Mouse (Mus musculus) gastrocnemius, adult 2 months (tissue): ENCODE data around the gene Rassf4. TPM values are rescaled to one million over a fixed set of nuclear protein-coding genes. Genes with fewer than 3 reads are reported as not detected.

Experiments
- DNase-seq: peaks from one replicate; pipeline ENCODE4 v3.0.0; 2022
- H3K27ac ChIP-seq: fragments of 200-600 bp; 2 replicates; pipeline ENCODE4 v1.8.1; 2022; ENCODE audit warnings: mild to moderate bottlenecking
- H3K4me3 ChIP-seq: fragments of 200-600 bp; 2 replicates; pipeline ENCODE4 v1.8.1; 2022; ENCODE audit warnings: mild to moderate bottlenecking, moderate library complexity
- CTCF ChIP-seq: fragments of 200-600 bp; IDR thresholded peaks from 2 replicates; pipeline ENCODE4 v1.8.1; 2022; ENCODE audit warnings: antibody characterized with exemption, mild to moderate bottlenecking, moderate library complexity
- intact Hi-C: fragments of 180-260 bp; cut with DNase I; formaldehyde crosslinking; loops from one replicate; pipeline ENCODE4 v1.15.1; 2025
- total RNA-seq, 2 experiments: library from RNA; stranded (reverse); gene quantifications; 2 replicates each; pipeline ENCODE4 v1.2.3; 2021

The Rassf4 gene
- total RNA-seq, 2 experiments from 2014 or later = 1.7 to 2.3 TPM

DNA sequence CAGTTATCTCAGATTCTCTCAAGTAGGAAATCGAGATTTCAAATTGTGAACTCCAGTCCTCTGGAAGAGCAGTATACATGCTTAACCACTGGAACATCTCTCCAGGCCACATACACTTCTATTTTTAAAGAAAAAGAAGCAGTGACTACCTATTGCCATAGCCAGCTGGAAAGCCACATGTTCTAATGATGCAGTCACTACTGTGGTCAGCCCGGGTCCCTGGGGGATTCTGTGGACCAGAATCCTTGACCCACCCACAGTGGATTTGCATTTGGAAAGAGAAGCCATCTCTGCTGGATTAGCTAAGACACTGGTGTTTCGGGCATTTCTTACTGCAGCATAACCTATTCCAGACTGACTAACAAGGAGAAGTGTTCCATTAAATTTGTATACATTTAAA lies 6.4 kb downstream of the Rassf4 start:
- Histone ChIP-seq H3K27ac (no peak overlapping the region), H3K4me3 (no peak overlapping the region)
- intact Hi-C loops = no loop called here
- TF ChIP-seq CTCF = no peak
- no peak for DNase-seq

DNA sequence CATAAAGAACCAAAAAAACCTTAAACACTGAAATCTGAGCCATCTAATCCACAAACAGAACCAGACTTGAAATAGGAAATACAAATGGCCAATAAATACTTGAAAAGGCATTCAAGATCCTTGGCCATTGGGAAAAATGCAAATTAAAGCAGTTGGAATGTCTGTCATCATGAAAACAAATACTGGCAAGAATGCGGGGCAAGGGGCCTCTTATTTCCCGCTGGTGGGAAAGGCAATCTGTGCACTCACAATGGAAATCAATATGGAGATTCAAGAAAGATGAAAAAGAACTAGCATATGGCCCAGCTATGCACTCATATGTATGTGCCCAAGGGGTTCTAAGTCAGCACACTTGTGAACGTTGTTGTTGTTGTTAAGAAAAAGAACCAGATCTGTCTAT lies 6.9 kb downstream of the Rassf4 start:
- Histone ChIP-seq H3K4me3 (no peak overlapping the region), H3K27ac (no peak overlapping the region)
- no peak for DNase-seq
- intact Hi-C loops = no loop called here
- TF ChIP-seq CTCF = no peak

DNA sequence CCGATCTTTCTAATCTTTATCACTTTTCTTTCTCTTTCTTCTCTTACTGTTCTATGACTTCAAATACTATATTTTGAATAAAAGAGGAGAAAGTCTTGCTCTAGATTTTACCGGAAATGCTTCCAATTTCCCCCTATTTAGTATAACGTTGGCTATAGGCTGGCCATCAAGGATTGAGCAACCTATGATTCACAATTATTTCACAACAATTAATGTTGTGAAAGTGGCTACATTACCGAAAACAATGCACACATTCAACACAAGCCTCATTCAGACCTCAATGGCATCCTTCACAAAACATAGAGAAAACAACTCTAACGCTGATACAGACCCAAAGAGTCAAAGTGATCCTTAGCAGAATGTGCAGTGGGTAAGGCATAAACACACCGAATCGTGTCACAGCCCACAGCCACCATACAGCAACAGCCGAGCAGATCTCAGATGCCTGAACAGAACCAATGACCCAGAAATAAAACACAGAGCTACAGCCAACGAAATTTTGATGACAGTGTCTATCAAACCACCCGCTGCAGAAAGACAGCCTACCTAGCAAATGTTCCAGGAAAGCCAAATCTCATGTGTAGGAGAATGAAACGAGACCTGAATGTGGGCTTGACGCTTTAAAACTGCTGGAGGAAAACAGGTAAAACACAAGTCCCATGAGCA lies 7.5 kb downstream of the Rassf4 start:
- H3K27ac ChIP-seq = no peak overlapping the region
- TF ChIP-seq CTCF = no peak
- no peak overlapping the region for H3K4me3 ChIP-seq
- intact Hi-C loops = no loop called here
- DNase-seq = no peak

DNA sequence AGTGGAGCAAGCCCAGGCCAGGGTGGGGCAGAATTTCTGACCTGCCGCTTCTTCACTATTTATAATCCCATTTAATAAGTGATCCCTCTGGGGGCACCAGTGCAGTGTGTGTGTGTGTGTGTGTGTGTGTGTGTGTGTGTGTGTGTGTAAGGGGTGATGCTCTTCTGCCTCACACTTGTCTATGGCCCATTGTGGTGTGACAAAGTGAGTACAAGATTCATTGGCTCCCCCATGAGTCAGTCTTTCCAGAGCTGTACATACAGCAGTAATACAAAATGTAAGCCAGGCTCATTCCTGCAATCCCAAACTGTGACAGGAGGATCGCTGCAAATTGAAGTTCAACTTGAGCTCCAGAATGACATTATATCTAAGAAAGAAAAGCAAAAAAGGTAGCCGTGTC lies 8.9 kb downstream of the Rassf4 start:
- Histone ChIP-seq H3K27ac (no peak overlapping the region), H3K4me3 (no peak overlapping the region)
- DNase-seq = no peak
- intact Hi-C loops = no loop called here
- no peak for TF ChIP-seq CTCF

DNA sequence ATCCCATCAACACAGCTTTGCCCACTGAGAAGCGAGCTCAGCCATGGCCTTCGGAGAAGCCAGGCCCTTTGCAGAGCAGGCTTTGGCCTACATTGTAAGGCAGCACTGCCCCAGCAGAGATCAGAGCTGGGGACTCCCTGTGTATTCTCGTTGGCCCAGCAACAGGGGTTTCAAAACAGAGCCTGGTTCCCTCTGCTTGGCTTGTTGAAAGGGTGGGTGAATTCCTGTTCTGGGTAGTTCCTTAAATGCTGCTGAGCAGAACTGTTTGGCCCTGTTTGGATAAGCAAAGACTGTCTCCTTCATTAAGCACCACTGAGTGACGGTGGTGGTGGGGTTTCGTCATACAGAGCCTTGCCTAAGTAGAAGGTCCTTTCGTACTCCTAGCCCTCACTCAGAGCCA lies 9.7 kb downstream of the Rassf4 start:
- TF ChIP-seq CTCF = no peak
- Histone ChIP-seq H3K27ac (no peak overlapping the region), H3K4me3 (no peak overlapping the region)
- intact Hi-C loops = no loop called here
- no peak for DNase-seq

DNA sequence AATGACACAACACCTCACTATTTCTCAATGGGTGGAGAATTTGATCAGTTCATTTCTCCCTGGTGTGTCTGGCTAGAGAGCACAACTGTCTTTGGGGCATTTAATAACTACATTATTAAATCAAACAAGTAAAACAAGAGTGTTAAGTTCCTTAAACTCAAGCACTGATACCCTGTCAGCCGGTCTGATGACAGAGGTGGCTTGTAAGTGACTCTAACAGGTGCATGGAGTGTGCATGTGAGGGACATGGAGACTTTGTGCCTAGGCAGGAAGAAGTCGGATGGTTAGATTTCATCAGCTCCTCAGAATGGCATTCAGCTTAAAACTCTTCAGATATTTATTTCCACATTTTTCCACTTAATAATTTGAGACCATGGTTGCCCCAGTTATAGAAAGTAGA lies 10.4 kb downstream of the Rassf4 start:
- no peak for DNase-seq
- no peak overlapping the region for H3K27ac ChIP-seq
- TF ChIP-seq CTCF = no peak
- intact Hi-C loops = no loop called here
- H3K4me3 ChIP-seq = no peak overlapping the region

DNA sequence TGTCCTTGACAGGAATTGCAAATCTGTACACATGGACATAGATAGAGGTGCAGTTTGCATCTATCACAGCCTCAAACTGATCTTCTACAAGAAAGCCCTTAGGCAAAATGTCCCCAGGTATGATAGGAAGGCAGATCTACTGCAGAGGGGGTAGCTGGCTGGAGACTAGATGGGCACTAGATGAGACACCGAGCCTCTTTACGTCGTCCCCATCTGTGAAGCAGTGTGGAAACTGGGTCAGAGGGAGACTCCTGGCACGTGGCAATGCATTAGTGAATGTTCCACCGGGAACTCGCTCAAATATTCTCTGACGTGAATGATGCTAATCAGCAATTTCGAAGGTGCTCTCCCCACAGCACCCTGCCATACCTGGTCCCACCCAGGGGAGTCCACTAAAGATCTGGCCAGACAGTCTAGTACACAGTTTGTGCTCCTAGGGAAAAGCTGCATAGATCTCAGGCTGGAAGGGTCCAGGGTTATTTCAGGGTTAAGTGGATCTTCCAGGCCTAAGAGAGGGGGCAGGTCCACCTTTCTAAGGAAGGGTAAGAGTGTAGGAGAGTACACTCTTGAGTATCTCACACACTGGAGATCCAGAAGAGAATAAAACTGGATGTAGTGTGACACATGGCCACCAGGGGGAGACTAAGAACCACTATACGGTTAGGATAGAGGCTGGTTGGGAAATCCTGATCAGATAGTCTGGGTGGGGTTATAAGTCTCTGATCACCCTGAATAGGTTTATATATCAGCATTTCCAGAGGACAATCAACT lies 19.9 kb downstream of the Rassf4 start:
- intact Hi-C loops = loop anchor here (1.0 to 2.0 kb wide), 2 partner anchors 43 to 113 kb away; no protein-coding TSS in a partner anchor
- peak; percentile 76 for TF ChIP-seq CTCF
- Histone ChIP-seq H3K27ac (peak overlapping the region; percentile 43; the same call in 1 of the 2 replicates), H3K4me3 (peak overlapping the region; percentile 74)
- peak; percentile 48 for DNase-seq

DNA sequence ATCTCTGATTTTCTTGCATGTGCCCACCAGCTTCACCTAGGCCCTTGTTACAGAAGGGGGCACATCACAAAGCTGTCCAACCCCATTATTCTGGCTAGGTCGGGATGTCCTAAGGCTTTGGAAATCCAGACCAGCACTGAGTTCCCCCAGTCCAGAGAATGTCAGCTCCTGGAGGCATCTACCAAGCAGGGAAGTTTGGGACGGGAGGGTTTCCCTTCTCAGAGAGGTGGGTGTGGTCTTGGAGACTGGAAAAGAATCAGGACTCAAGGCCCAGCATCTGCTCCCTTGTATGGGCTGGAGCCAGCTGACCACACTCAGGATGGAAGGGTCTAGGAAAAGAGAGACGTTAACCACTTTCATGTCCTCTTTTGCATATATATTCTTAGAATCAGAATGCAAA lies 20.6 kb downstream of the Rassf4 start:
- Histone ChIP-seq H3K27ac (peak overlapping the region; percentile 90), H3K4me3 (peak overlapping the region; percentile 74)
- no peak for TF ChIP-seq CTCF
- intact Hi-C loops = no loop called here
- DNase-seq = no peak

DNA sequence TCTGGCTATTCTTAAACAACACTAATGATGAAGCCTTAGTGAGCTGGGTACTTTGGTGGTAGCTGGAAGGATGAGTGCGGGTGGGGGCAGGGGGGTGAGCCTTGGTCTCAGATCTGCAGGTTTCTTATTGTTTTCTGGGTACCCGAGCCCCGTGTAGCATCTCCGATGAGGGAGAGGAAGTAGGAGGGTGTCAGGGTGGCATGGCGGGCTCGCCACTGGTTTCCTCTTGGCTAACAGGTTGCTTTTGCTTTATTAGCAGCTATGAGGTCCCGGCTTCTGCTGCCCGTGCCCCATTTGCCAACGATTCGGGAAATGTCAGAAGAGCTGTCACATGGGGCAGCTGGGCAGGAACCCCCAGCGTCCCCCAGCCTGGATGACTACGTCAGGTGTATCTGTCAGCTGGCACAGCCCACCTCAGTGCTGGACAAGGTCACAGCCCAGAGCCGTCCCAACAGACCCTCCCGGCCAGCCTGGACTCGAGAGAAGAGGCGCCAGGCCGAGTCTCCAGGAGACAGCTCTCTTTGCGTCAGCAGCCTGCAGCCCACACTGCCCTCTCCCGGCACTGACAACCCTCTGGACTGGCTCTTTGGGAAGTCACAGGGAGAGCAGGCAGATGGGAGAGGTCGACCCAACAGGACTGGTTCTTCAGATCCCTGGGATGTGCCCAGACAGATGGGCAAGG lies 22.2 kb downstream of the Rassf4 start:
- peak; percentile 73 for DNase-seq
- intact Hi-C loops = no loop called here
- TF ChIP-seq CTCF = peak; percentile 67
- H3K27ac ChIP-seq = peak overlapping the region; percentile 90
- H3K4me3 ChIP-seq = peak overlapping the region; percentile 74

DNA sequence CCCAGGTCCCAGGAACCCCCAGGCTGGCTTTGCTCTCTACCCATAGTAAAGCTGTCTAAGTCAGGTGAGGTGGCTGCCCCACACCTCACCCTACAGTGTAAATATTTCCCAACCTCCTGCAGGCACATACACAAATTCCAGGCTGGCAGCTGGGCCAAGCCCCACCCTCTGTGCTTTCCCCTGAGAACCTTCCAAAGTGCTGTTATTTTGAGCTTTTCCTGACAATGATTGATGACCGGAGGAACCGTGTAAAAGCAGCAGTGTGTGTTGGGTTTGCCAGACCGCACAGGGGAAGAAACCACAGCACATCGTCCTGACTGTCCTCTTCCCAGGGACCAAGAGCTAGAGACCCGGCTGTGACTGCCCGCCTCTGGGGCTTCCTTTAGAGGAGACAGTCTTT lies 23.3 kb downstream of the Rassf4 start, which contains the start of gene Depp1:
Depp1 (plus strand) TSS at position 204 of the 400 bp plus-strand sequence.
- TF ChIP-seq CTCF = no peak
- DNase-seq = peak; percentile 72
- Histone ChIP-seq H3K4me3 (peak within 1 kb of the TSS; percentile 74), H3K27ac (peak within 1 kb of the TSS; percentile 90)
- intact Hi-C loops = loop anchor here (1.0 kb wide), 1 partner anchor 15 kb away; no protein-coding TSS in a partner anchor

DNA sequence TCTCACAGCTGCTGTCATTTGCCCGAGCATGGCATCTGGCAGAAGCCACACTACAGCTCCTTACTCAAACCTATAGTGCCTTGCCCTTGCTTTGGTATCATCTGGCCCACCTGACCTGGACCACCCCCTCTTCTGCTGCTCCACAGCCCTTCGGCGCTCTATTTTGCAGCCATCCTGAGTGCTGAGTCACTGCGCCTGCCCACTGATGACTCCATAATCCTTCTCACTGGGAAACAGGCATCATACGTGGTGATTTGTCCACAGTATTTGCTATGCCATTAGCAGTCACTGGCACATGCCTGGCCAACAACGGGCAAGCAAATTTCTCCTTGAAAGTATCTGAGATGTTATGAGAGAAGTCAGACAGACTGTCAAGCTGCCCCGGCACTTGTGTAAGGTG lies 23.9 kb downstream of the Rassf4 start:
- intact Hi-C loops = loop anchor here (1.0 kb wide), 1 partner anchor 15 kb away; no protein-coding TSS in a partner anchor
- H3K27ac ChIP-seq = peak overlapping the region; percentile 90

DNA sequence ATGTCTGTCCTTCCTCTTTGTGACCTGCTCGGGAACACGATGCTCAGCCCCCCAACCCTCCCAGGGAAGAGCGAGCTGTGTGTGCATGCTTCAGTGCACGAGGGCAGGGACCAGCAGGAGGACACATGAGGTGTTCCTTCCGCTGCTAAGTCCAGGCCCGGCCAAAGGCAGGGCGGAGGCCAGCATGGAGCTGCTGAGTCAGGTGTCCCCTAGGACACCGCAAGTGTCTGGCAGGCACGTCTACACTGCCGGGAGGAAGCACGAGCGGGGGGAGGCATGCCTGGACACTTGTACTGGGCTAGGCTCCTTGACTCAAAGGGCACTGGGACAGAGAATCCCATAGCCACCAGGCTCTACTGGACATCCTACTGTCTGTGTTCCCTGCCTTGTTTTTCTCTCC lies 26.0 kb downstream of the Rassf4 start:
- peak; percentile 93 for DNase-seq
- intact Hi-C loops = no loop called here
- H3K4me3 ChIP-seq = peak overlapping the region; percentile 24; the same call in 1 of the 2 replicates
- peak overlapping the region; percentile 76 for H3K27ac ChIP-seq
- TF ChIP-seq CTCF = no peak

More for the DNA sequence above, 23.9 kb downstream of the Rassf4 start:
- no peak for DNase-seq
- TF ChIP-seq CTCF = no peak
- H3K4me3 ChIP-seq = no peak overlapping the region

DNA sequence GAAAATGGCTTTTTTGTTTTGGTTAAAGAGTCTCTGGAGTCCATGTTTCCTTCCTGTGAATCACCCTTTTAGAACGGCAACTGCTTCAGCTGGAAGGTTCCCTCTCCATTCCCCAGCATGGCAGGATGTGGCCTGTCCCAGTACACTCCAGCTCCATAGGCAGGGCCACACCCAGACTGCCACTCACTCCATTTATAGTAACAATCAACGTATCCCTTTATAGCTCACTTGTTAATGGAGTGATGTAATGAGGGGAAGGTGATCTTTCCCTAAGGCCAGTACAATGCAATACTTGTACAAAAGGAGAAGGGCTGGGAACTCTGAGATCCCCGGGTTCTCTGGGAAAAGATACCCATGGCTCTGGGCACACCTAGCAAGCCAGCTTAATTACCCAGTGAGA lies 29.4 kb downstream of the Rassf4 start:
- intact Hi-C loops = no loop called here
- Histone ChIP-seq H3K4me3 (no peak overlapping the region), H3K27ac (peak overlapping the region; percentile 74)
- DNase-seq = no peak
- TF ChIP-seq CTCF = no peak
